Mouse (Mus musculus): ENCODE results near the gene Tgfbr2.

GRCm38 (mm10) chr9:116183035-116183434, 7.9 kb upstream of the Tgfbr2 start:
- TF ChIP-seq CTCF (conservative IDR thresholded peaks at IDR 0.05; ENCODE audit: low read length) (no peak), NANOG (IDR thresholded peaks at IDR 0.05; ENCODE audit: borderline replicate concordance, low read length) (no peak), POU5F1 (IDR thresholded peaks at IDR 0.05; ENCODE audit: borderline replicate concordance, low read length) (no peak)
